Mouse (Mus musculus) cerebellum, adult 2 months (tissue): ENCODE data around the gene Olfr12.

Experiments
- CTCF ChIP-seq: fragments of 200-500 bp; IDR thresholded peaks from 2 replicates; pipeline ENCODE4 v1.5.1; 2011; ENCODE audit warnings: low read depth, mild to moderate bottlenecking, control low read depth, low read length, moderate library complexity, borderline replicate concordance; ENCODE audit not compliant: insufficient read depth
- POLR2A ChIP-seq: fragments of 200-500 bp; IDR thresholded peaks from 2 replicates; pipeline ENCODE4 v1.6.1; 2011; ENCODE audit warnings: low read length, control low read depth, borderline replicate concordance; ENCODE audit not compliant: insufficient read depth

DNA sequence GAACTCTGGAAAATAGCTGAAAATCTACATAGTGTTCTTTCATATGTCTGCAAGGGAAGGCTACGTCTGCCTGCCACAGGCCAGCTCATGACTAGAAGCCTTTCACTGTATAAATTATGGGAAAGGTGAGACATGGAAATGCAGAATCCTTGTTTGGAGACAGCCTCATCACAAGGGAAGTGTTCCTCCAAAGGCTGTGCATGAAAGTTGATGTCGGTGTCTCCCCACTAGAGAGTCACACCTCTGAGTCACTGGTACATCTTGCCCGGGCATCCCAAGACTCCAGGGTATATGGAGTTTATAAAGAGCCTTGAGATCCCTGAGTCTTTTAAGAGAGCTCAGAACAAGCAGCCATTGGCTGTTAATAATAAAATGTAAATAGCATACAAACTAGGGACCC, 35.6 kb downstream of the Olfr12 start:
- TF ChIP-seq CTCF: no peak
- TF ChIP-seq POLR2A: no peak
